Mouse (Mus musculus): ENCODE data around the gene Fkbp8.

The Fkbp8 gene

GRCm38 (mm10) chr8:70528182-70528797 lies 766 bp downstream of the Fkbp8 start:
- DNase-seq (ENCODE audit: low read depth, low spot score) = no peak

GRCm38 (mm10) chr8:70529299-70529698 lies 1.8 kb downstream of the Fkbp8 start:
- DNase-seq (ENCODE audit: low read depth, low spot score) = no peak

DNA sequence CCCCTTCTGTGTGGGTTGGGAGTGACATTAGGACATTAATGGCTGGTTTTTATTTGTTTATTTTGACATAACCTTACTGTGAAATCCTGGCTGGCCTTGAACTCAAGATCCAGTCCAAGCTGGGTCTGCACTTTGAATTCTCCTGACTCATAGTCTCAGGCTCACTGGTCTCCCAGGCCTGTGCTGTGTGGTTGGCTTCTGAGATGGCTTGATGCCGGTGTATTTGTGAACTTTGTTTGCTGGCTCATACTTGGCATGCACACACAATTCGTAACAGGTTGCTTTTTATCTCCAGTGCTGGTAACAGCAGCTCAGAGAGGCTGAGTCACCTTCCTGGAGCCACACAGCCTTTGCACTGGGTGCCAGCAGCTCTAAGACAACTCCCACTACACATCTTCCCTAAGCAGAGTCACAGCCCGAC lies 2.2 kb downstream of the Fkbp8 start:
- no peak for DNase-seq (ENCODE audit: low read depth, low spot score)

GRCm38 (mm10) chr8:70530314-70530713 lies 2.8 kb downstream of the Fkbp8 start:
- DNase-seq (ENCODE audit: low read depth, low spot score) = no peak

- DNase-seq (ENCODE audit: low read depth, low spot score) = no peak
These were observed 6.8 kb downstream of the Fkbp8 start for GRCm38 (mm10) chr8:70534281-70534680.

- DNase-seq (ENCODE audit: low read depth, low spot score) = no peak
These were observed 7.7 kb downstream of the Fkbp8 start for GRCm38 (mm10) chr8:70535221-70535620.

DNA sequence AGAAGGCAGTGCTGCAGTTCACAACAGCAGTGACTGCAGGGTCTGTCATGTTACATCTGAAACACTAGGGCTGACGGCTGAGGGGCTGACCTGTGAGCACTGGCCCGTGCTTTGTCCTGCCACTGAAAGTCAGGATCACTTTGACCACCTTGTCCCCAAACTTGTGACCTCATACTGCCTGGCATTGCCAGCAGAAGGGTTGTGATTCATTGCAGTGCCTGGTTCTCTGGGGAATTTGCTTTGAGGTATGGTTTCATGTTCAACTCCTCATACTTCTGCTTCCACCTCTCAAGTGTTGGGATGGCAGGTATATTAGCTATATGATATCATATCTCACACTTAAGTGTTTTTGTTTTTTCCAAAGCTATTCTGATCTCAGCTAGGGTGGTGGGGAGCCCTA lies 8.2 kb downstream of the Fkbp8 start:
- no peak for DNase-seq (ENCODE audit: low read depth, low spot score)

DNA sequence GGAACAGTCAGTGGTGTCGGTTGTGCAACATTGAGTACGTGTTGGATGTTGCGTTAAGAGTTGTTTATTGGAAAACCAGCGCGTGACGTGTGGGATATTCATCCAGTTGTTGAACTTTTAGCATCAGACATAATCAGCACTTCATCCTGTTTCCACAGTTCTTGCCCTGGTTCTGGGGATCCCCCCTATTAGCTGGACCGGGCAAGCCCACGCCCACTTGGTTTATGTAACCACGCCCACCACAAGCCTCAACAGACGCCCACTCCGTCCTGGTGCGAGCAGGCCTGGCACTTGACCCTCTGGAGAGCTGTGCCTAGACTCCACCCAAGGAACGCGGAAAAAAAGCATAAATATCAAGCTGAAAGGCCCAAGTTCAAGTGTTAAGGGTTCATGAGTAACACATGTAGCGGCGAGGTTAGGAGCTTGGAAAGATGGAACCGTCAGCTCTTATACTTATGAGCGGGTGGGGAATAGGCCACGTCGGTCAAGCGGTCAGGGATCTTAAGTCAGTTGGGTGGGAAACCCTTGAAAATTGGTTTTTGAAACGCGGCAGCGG lies 10.6 kb downstream of the Fkbp8 start:
- DNase-seq (ENCODE audit: low read depth, low spot score) = no peak

GRCm38 (mm10) chr8:70538633-70539076 lies 11.1 kb downstream of the Fkbp8 start:
- DNase-seq (ENCODE audit: low read depth, low spot score) = peak; percentile 99

GRCm38 (mm10) chr8:70539077-70539813 lies 11.7 kb downstream of the Fkbp8 start, which contains the start of gene Ell:
Gene Ell, plus strand, starts transcription at chr8:70539457.
- peak; percentile 95 for DNase-seq (ENCODE audit: low read depth, low spot score)

DNA sequence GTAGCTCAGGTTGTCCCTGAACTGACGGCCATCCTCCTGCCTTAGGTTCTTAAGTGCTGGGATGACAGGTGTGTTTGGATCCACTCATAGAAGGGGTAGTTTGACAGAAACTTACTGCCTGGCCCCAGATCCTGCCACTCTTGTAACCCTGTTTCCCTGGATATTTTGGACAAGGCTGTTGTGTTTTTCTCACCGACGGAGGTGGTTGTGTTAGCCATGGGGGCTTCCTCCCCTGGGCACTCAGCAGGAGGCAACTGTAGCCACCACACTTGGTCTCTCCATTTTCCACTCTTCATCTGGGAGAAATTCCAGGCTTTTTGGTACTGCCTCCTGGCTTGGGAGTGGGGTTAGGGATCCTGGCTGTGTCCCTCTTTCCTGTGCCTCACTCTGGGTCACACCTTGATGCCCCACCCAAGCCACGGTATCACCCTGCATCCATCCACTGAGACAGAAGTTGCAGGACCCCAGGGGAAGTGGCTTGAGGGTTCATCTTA lies 12.5 kb downstream of the Fkbp8 start:
- no peak for DNase-seq (ENCODE audit: low read depth, low spot score)

DNA sequence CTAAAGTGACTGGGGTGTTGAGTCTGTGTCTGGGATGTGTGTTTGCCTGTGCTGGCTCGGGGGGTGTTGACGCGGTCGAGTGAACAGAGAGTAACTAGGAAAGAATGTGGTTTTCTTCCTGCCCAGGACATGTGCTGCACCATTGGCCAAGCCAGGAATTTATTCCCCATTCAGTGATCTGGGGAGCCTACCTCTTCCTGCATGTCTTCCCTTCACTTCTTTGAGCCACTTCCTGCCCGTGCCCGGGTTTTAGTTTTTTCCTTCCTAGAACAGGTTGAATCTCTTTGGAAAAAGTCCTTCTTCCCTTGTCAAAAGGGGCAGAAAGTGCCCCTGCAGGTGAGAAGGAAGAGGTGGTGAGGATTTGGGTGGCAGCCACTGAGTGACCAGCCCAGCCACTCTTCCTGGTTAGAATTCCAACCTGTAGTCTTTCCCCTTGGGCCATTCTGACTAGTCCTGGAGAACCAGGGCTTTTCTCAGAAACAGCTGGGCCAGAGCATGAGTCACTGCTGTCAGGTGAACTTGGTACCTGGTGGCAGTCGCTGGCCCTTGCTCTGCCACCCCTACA lies 13.1 kb downstream of the Fkbp8 start:
- DNase-seq (ENCODE audit: low read depth, low spot score) = no peak

- no peak for DNase-seq (ENCODE audit: low read depth, low spot score)
These were observed 13.6 kb downstream of the Fkbp8 start for GRCm38 (mm10) chr8:70541081-70541480.

DNA sequence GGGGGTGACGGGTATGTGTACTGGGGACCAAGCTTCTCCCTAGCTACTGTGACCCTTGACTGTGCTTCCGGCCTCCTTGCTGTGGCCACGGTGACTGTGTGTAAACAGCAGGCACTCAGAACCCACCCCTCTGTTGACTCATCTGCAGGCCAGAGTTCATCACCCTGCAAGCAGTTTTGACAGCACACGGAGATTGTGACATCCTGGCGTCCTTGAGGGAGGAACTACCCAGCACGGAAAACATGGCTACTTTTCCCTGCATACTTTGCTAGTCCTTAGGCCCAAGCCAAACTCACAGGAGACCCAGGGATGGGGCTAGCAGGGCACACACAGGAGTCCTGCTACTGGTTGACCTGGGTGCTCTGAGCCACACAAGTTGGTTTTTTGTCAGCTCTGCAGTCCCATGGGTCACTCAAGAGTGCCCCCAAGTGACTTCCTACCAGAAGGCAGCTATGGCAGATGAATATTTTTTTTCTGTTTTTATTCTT lies 16.7 kb downstream of the Fkbp8 start:
- no peak for DNase-seq (ENCODE audit: low read depth, low spot score)

- no peak for DNase-seq (ENCODE audit: low read depth, low spot score)
These were observed 18.9 kb downstream of the Fkbp8 start for GRCm38 (mm10) chr8:70546412-70546811.

DNA sequence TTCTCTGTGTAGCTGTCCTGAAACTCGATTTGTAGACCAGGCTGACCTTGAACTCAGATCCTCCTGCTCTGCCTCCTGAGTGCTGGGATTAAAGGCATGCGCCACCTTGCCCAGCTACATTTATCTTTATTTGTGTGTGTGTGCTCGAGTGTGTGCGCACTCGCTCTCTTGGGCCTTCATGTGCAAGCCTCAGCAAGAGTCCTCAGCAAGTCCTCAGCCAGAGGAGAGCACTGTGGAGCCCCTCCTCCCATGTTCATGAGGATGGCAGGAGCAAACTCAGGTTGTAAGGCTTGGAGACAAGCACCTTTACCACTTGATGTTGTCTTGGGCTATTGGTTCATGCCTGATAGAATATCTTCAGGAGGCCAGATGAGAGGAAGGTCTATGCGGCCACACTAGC lies 20.2 kb downstream of the Fkbp8 start:
- no peak for DNase-seq (ENCODE audit: low read depth, low spot score)

DNA sequence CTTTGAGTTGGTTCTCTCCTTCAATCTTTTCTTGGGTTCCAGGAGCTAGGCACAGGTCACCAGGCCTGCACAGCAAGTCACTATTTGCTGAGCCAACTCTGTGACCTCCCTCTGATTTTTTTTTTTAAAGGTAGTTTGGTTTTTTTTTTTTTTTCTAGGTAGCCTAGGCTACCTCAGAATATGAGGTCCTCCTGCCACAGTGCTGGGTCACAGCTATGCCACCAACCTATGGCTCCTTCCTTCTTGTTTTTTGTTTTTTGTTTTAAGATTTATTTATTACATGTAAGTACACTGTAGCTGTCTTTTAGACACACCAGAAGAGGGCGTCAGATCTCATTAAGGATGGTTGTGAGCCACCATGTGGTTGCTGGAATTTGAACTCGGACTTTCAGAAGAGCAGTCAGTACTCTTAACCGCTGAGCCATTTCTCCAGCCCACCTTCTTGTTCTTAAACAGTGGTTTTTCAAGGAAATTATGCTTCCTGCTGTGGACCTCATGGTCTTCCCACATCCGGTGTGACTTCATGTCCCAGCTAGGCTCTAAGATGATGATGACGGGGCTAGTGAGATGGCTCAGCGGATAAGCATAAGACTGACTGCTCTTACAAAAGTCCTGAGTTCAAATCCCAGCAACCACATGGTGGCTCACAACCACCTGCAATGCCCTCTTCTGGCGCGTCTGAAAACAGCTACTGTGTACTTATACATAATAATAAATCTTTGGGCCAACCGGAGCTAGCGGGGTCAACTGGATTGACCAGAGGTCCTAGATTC lies 22.1 kb downstream of the Fkbp8 start:
- DNase-seq (ENCODE audit: low read depth, low spot score) = no peak

GRCm38 (mm10) chr8:70551558-70552161 lies 24.1 kb downstream of the Fkbp8 start:
- no peak for DNase-seq (ENCODE audit: low read depth, low spot score)

GRCm38 (mm10) chr8:70552836-70553235 lies 25.3 kb downstream of the Fkbp8 start:
- DNase-seq (ENCODE audit: low read depth, low spot score) = no peak

GRCm38 (mm10) chr8:70553740-70554139 lies 26.2 kb downstream of the Fkbp8 start:
- DNase-seq (ENCODE audit: low read depth, low spot score) = no peak

All from retina, postnatal 7 days (tissue).